Mouse (Mus musculus): ENCODE measurements around the gene Pagr1b. TPM values are rescaled to one million over a fixed set of nuclear protein-coding genes. Genes with fewer than 3 reads are reported as not detected.
A peak's percentile ranks its signal among the peaks of the same experiment; 100 is the strongest.

Gene Pagr1b
- total and polyA plus RNA-seq, 3 experiments = 0.39 to 4.5 TPM; not detected in 1

GRCm38 (mm10) chr7:127014320-127014719, 2.0 kb downstream of the Pagr1b start, which contains the start of gene Mvp (continued):
- TF ChIP-seq SMC3 (IDR thresholded peaks at IDR 0.05; ENCODE audit: low read depth, low read length) = peak; percentile 12; the same call in 1 of the 2 replicates

- H3K79me2 ChIP-seq (ENCODE audit: control insufficient read depth, insufficient read depth, low read length, poor library complexity) = peaks cover 36% of the 10 kb centered on the region
- no peak overlapping the region for H3K4me3 ChIP-seq (ENCODE audit: control insufficient read depth in 1 of 2, insufficient read depth in 1 of 2, low read depth in 2 of 2, low read length in 2 of 2)
- H3K4me1 ChIP-seq (ENCODE audit: control insufficient read depth in 1 of 2, insufficient read depth in 2 of 2, low read length in 2 of 2) = peaks cover 3 to 27% of the 10 kb centered on the region in 2 experiments
- H3K27ac ChIP-seq (ENCODE audit: control insufficient read depth, low read depth, low read length) = no peak overlapping the region
- no peak for TF ChIP-seq MAFK (IDR thresholded peaks at IDR 0.05; ENCODE audit: borderline replicate concordance, low read depth, low read length)
- no peak for TF ChIP-seq MAX (IDR thresholded peaks at IDR 0.05; ENCODE audit: low read length)
- no peak for TF ChIP-seq POLR2AphosphoS5 (IDR thresholded peaks at IDR 0.05; ENCODE audit: borderline replicate concordance, low read depth, low read length)
- no peak for TF ChIP-seq TAL1 (IDR thresholded peaks at IDR 0.05; ENCODE audit: low read length)
- TF ChIP-seq SIN3A (IDR thresholded peaks at IDR 0.05; ENCODE audit: low read length) = no peak
- no peaks in the 10 kb centered on the region for H3K9me3 ChIP-seq (replicated peaks; ENCODE audit: insufficient read depth, low read length)
- peaks cover 0 to 24% of the 10 kb centered on the region in 2 experiments; a peak in 2 of 4 replicates for H3K36me3 ChIP-seq (ENCODE audit: control insufficient read depth in 1 of 2, insufficient read depth in 2 of 2, low read length in 2 of 2)
- H3K27me3 ChIP-seq (ENCODE audit: control insufficient read depth in 1 of 2, insufficient read depth in 2 of 2, low read length in 2 of 2) = no peaks in the 10 kb centered on the region
- no peak overlapping the region for H3K9ac ChIP-seq (ENCODE audit: control insufficient read depth, low read depth, low read length, poor library complexity, severe bottlenecking)
- no peak for DNase-seq (ENCODE audit: low read depth, low spot score)
Measured at GRCm38 (mm10) chr7:127013385-127013784, 2.9 kb downstream of the Pagr1b start.

- Histone ChIP-seq H3K4me3 (ENCODE audit: control insufficient read depth in 1 of 2, insufficient read depth in 1 of 2, low read depth in 2 of 2, low read length in 2 of 2) (no peak overlapping the region), H3K4me1 (ENCODE audit: control insufficient read depth in 1 of 2, insufficient read depth in 2 of 2, low read length in 2 of 2) (peaks cover 7 to 31% of the 10 kb centered on the region in 2 experiments), H3K9me3 (replicated peaks; ENCODE audit: insufficient read depth, low read length) (no peaks in the 10 kb centered on the region)
Measured at GRCm38 (mm10) chr7:127012845-127013244, 3.4 kb downstream of the Pagr1b start.

DNA sequence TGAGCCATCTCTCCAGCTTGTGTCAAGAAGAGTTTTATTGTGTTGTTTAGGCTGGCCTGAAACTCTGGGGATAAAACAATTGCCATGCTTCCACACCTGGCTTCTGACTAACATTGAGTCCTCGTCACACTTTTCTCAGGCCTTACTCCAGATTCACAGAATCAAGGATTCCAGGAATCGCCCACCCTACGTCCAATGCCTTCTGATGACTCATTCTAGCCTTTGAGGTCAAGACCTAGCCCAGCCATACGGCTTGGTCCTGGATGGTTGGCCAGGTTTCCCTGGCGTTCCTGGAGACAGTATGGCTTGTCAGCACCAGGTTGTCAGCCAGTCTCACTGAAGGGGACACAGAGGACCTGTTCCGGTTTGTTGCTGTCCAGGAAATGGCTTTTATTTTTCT, 3.9 kb downstream of the Pagr1b start:
- H3K79me2 ChIP-seq (ENCODE audit: control insufficient read depth, insufficient read depth, low read length, poor library complexity) = peaks cover 36% of the 10 kb centered on the region
- H3K9ac ChIP-seq (ENCODE audit: control insufficient read depth, low read depth, low read length, poor library complexity, severe bottlenecking) = no peak overlapping the region
- DNase-seq (ENCODE audit: low read depth, low spot score) = no peak
- no peaks in the 10 kb centered on the region for H3K9me3 ChIP-seq (replicated peaks; ENCODE audit: insufficient read depth, low read length)
- peaks cover 10 to 35% of the 10 kb centered on the region in 2 experiments for H3K4me1 ChIP-seq (ENCODE audit: control insufficient read depth in 1 of 2, insufficient read depth in 2 of 2, low read length in 2 of 2)
- peaks cover 0 to 29% of the 10 kb centered on the region in 2 experiments; a peak in 2 of 4 replicates for H3K36me3 ChIP-seq (ENCODE audit: control insufficient read depth in 1 of 2, insufficient read depth in 2 of 2, low read length in 2 of 2)
- H3K4me3 ChIP-seq (ENCODE audit: control insufficient read depth in 1 of 2, insufficient read depth in 1 of 2, low read depth in 2 of 2, low read length in 2 of 2) = no peak overlapping the region
- no peak for TF ChIP-seq CHD1 (IDR thresholded peaks at IDR 0.05; ENCODE audit: low read depth, low read length)
- no peaks in the 10 kb centered on the region for H3K27me3 ChIP-seq (ENCODE audit: control insufficient read depth in 1 of 2, insufficient read depth in 2 of 2, low read length in 2 of 2)
- no peak overlapping the region for H3K27ac ChIP-seq (ENCODE audit: control insufficient read depth, low read depth, low read length)

More at GRCm38 (mm10) chr7:127012845-127013244, 3.4 kb downstream of the Pagr1b start:
- Histone ChIP-seq H3K79me2 (ENCODE audit: control insufficient read depth, insufficient read depth, low read length, poor library complexity) (peaks cover 36% of the 10 kb centered on the region), H3K9ac (ENCODE audit: control insufficient read depth, low read depth, low read length, poor library complexity, severe bottlenecking) (no peak overlapping the region), H3K27me3 (ENCODE audit: control insufficient read depth in 1 of 2, insufficient read depth in 2 of 2, low read length in 2 of 2) (no peaks in the 10 kb centered on the region), H3K27ac (ENCODE audit: control insufficient read depth, low read depth, low read length) (no peak overlapping the region), H3K36me3 (ENCODE audit: control insufficient read depth in 1 of 2, insufficient read depth in 2 of 2, low read length in 2 of 2) (peaks cover 0 to 29% of the 10 kb centered on the region in 2 experiments; a peak in 2 of 4 replicates)
- TF ChIP-seq UBTF (IDR thresholded peaks at IDR 0.05; ENCODE audit: borderline replicate concordance, insufficient read depth, low read depth, low read length) (no peak), GABPA (IDR thresholded peaks at IDR 0.05; ENCODE audit: low read depth, low read length) (no peak), MXI1 (IDR thresholded peaks at IDR 0.05; ENCODE audit: low read depth, low read length) (no peak)
- DNase-seq (ENCODE audit: low read depth, low spot score) = no peak
